Mouse (Mus musculus): Measurements from ENCODE around the gene Myom3. TPM values are rescaled to one million over a fixed set of nuclear protein-coding genes. Genes with fewer than 3 reads are reported as not detected.

Gene Myom3
- polyA plus RNA-seq, 1 experiment from 2014 or later, result 0.45 TPM

- Histone ChIP-seq H3K9me3 (replicated peaks; ENCODE audit: control insufficient read depth, low read length, poor library complexity, severe bottlenecking) (no peaks in the 10 kb centered on the region), H3K9ac (ENCODE audit: low read depth, low read length) (no peak overlapping the region), H3K27me3 (ENCODE audit: control insufficient read depth, insufficient read depth, low read depth, low read length) (no peaks in the 10 kb centered on the region), H3K36me3 (ENCODE audit: control insufficient read depth, insufficient read depth, low read length) (no peaks in the 10 kb centered on the region), H3K4me1 (ENCODE audit: control insufficient read depth, insufficient read depth, low read length) (no peaks in the 10 kb centered on the region), H3K27ac (ENCODE audit: low read length) (no peak overlapping the region), H3K4me3 (ENCODE audit: low read depth, low read length) (no peak overlapping the region), H3K4me2 (ENCODE audit: low read length) (no peak overlapping the region)
- 90% methylated on average over 7 of the region's 7 CpGs for WGBS
- no peak for ATAC-seq
Observed at GRCm38 (mm10) chr4:135752106-135752778, 7.3 kb upstream of the Myom3 start.

GRCm38 (mm10) chr4:135752779-135753164 is 6.7 kb upstream of the Myom3 start:
- H3K27me3 ChIP-seq (ENCODE audit: control insufficient read depth, insufficient read depth, low read depth, low read length), result no peaks in the 10 kb centered on the region
- ATAC-seq, result no peak
- H3K27ac ChIP-seq (ENCODE audit: low read length), result no peak overlapping the region
- H3K4me3 ChIP-seq (ENCODE audit: low read depth, low read length), result no peak overlapping the region
- H3K4me1 ChIP-seq (ENCODE audit: control insufficient read depth, insufficient read depth, low read length), result no peaks in the 10 kb centered on the region
- no peaks in the 10 kb centered on the region for H3K36me3 ChIP-seq (ENCODE audit: control insufficient read depth, insufficient read depth, low read length)
- WGBS, result 91% methylated on average over 8 of the region's 8 CpGs
- no peaks in the 10 kb centered on the region for H3K9me3 ChIP-seq (replicated peaks; ENCODE audit: control insufficient read depth, low read length, poor library complexity, severe bottlenecking)
- H3K9ac ChIP-seq (ENCODE audit: low read depth, low read length), result no peak overlapping the region
- no peak overlapping the region for H3K4me2 ChIP-seq (ENCODE audit: low read length)

- WGBS, result 37% methylated on average over 4 of the region's 4 CpGs
Observed at GRCm38 (mm10) chr4:135758331-135758730, 1.2 kb upstream of the Myom3 start.

GRCm38 (mm10) chr4:135758825-135759224 is 690 bp upstream of the Myom3 start:
- Histone ChIP-seq H3K4me2 (ENCODE audit: low read length) (no peak overlapping the region), H3K36me3 (ENCODE audit: control insufficient read depth, insufficient read depth, low read length) (no peaks in the 10 kb centered on the region), H3K9me3 (replicated peaks; ENCODE audit: control insufficient read depth, low read length, poor library complexity, severe bottlenecking) (no peaks in the 10 kb centered on the region), H3K4me1 (ENCODE audit: control insufficient read depth, insufficient read depth, low read length) (peaks cover 4% of the 10 kb centered on the region; the same call in 1 of the 2 replicates), H3K4me3 (ENCODE audit: low read depth, low read length) (no peak overlapping the region), H3K9ac (ENCODE audit: low read depth, low read length) (no peak overlapping the region), H3K27ac (ENCODE audit: low read length) (no peak overlapping the region), H3K27me3 (ENCODE audit: control insufficient read depth, insufficient read depth, low read depth, low read length) (no peaks in the 10 kb centered on the region)
- WGBS, result 33% methylated on average over 6 of the region's 6 CpGs
- no peak for ATAC-seq

More at GRCm38 (mm10) chr4:135758331-135758730, 1.2 kb upstream of the Myom3 start:
- H3K9ac ChIP-seq (ENCODE audit: low read depth, low read length), result no peak overlapping the region
- H3K27ac ChIP-seq (ENCODE audit: low read length), result no peak overlapping the region
- H3K4me2 ChIP-seq (ENCODE audit: low read length), result no peak overlapping the region
- H3K27me3 ChIP-seq (ENCODE audit: control insufficient read depth, insufficient read depth, low read depth, low read length), result no peaks in the 10 kb centered on the region
- H3K36me3 ChIP-seq (ENCODE audit: control insufficient read depth, insufficient read depth, low read length), result no peaks in the 10 kb centered on the region
- no peak overlapping the region for H3K4me3 ChIP-seq (ENCODE audit: low read depth, low read length)
- no peak for ATAC-seq
- H3K4me1 ChIP-seq (ENCODE audit: control insufficient read depth, insufficient read depth, low read length), result peaks cover 4% of the 10 kb centered on the region; the same call in 1 of the 2 replicates
- H3K9me3 ChIP-seq (replicated peaks; ENCODE audit: control insufficient read depth, low read length, poor library complexity, severe bottlenecking), result no peaks in the 10 kb centered on the region

- Histone ChIP-seq H3K4me2 (ENCODE audit: low read length) (no peak overlapping the region), H3K9me3 (replicated peaks; ENCODE audit: control insufficient read depth, low read length, poor library complexity, severe bottlenecking) (no peaks in the 10 kb centered on the region), H3K4me1 (ENCODE audit: control insufficient read depth, insufficient read depth, low read length) (peaks cover 4% of the 10 kb centered on the region; the same call in 1 of the 2 replicates), H3K27me3 (ENCODE audit: control insufficient read depth, insufficient read depth, low read depth, low read length) (no peaks in the 10 kb centered on the region), H3K9ac (ENCODE audit: low read depth, low read length) (no peak overlapping the region), H3K4me3 (ENCODE audit: low read depth, low read length) (no peak overlapping the region), H3K36me3 (ENCODE audit: control insufficient read depth, insufficient read depth, low read length) (no peaks in the 10 kb centered on the region), H3K27ac (ENCODE audit: low read length) (no peak overlapping the region)
- ATAC-seq, result no peak
- 76% methylated on average over 8 of the region's 8 CpGs for WGBS
Observed at GRCm38 (mm10) chr4:135761048-135761447, 1.5 kb downstream of the Myom3 start.

GRCm38 (mm10) chr4:135761569-135761968 is 2.1 kb downstream of the Myom3 start:
- Histone ChIP-seq H3K4me2 (ENCODE audit: low read length) (no peak overlapping the region), H3K4me3 (ENCODE audit: low read depth, low read length) (no peak overlapping the region), H3K9me3 (replicated peaks; ENCODE audit: control insufficient read depth, low read length, poor library complexity, severe bottlenecking) (no peaks in the 10 kb centered on the region), H3K36me3 (ENCODE audit: control insufficient read depth, insufficient read depth, low read length) (no peaks in the 10 kb centered on the region), H3K4me1 (ENCODE audit: control insufficient read depth, insufficient read depth, low read length) (peaks cover 4% of the 10 kb centered on the region; the same call in 1 of the 2 replicates), H3K27me3 (ENCODE audit: control insufficient read depth, insufficient read depth, low read depth, low read length) (no peaks in the 10 kb centered on the region), H3K9ac (ENCODE audit: low read depth, low read length) (no peak overlapping the region), H3K27ac (ENCODE audit: low read length) (no peak overlapping the region)
- 90% methylated on average over 7 of the region's 7 CpGs for WGBS
- ATAC-seq, result no peak

- H3K9me3 ChIP-seq (replicated peaks; ENCODE audit: control insufficient read depth, low read length, poor library complexity, severe bottlenecking), result no peaks in the 10 kb centered on the region
- H3K4me3 ChIP-seq (ENCODE audit: low read depth, low read length), result peak overlapping the region; percentile 26
- H3K9ac ChIP-seq (ENCODE audit: low read depth, low read length), result no peak overlapping the region
- ATAC-seq, result peak; percentile 62; the same call in 1 of the 2 replicates
- H3K4me2 ChIP-seq (ENCODE audit: low read length), result peak overlapping the region; percentile 61
- peaks cover 4% of the 10 kb centered on the region; the same call in 1 of the 2 replicates for H3K4me1 ChIP-seq (ENCODE audit: control insufficient read depth, insufficient read depth, low read length)
- WGBS, result 9% methylated on average over 19 of the region's 19 CpGs
- no peaks in the 10 kb centered on the region for H3K36me3 ChIP-seq (ENCODE audit: control insufficient read depth, insufficient read depth, low read length)
- no peak overlapping the region for H3K27ac ChIP-seq (ENCODE audit: low read length)
- H3K27me3 ChIP-seq (ENCODE audit: control insufficient read depth, insufficient read depth, low read depth, low read length), result no peaks in the 10 kb centered on the region
Observed at GRCm38 (mm10) chr4:135762251-135762906, 2.9 kb downstream of the Myom3 start.

- no peak overlapping the region for H3K4me3 ChIP-seq (ENCODE audit: low read depth, low read length)
- no peaks in the 10 kb centered on the region for H3K36me3 ChIP-seq (ENCODE audit: control insufficient read depth, insufficient read depth, low read length)
- no peak for ATAC-seq
- no peak overlapping the region for H3K9ac ChIP-seq (ENCODE audit: low read depth, low read length)
- H3K4me1 ChIP-seq (ENCODE audit: control insufficient read depth, insufficient read depth, low read length), result peaks cover 4% of the 10 kb centered on the region; the same call in 1 of the 2 replicates
- no peak overlapping the region for H3K27ac ChIP-seq (ENCODE audit: low read length)
- no peaks in the 10 kb centered on the region for H3K27me3 ChIP-seq (ENCODE audit: control insufficient read depth, insufficient read depth, low read depth, low read length)
- WGBS, result 89% methylated on average over 13 of the region's 13 CpGs
- H3K4me2 ChIP-seq (ENCODE audit: low read length), result no peak overlapping the region
- H3K9me3 ChIP-seq (replicated peaks; ENCODE audit: control insufficient read depth, low read length, poor library complexity, severe bottlenecking), result no peaks in the 10 kb centered on the region
Observed at GRCm38 (mm10) chr4:135764700-135765099, 5.2 kb downstream of the Myom3 start.

- ATAC-seq, result no peak
Observed at GRCm38 (mm10) chr4:135765707-135766106, 6.2 kb downstream of the Myom3 start.

More at GRCm38 (mm10) chr4:135765707-135766106, 6.2 kb downstream of the Myom3 start:
- no peak overlapping the region for H3K4me3 ChIP-seq (ENCODE audit: low read depth, low read length)
- no peaks in the 10 kb centered on the region for H3K27me3 ChIP-seq (ENCODE audit: control insufficient read depth, insufficient read depth, low read depth, low read length)
- H3K9ac ChIP-seq (ENCODE audit: low read depth, low read length), result no peak overlapping the region
- no peaks in the 10 kb centered on the region for H3K36me3 ChIP-seq (ENCODE audit: control insufficient read depth, insufficient read depth, low read length)
- peaks cover 4% of the 10 kb centered on the region; the same call in 1 of the 2 replicates for H3K4me1 ChIP-seq (ENCODE audit: control insufficient read depth, insufficient read depth, low read length)
- no peaks in the 10 kb centered on the region for H3K9me3 ChIP-seq (replicated peaks; ENCODE audit: control insufficient read depth, low read length, poor library complexity, severe bottlenecking)
- no peak overlapping the region for H3K4me2 ChIP-seq (ENCODE audit: low read length)
- no peak overlapping the region for H3K27ac ChIP-seq (ENCODE audit: low read length)
- WGBS, result 85% methylated on average over 8 of the region's 8 CpGs

Data from midbrain, embryonic 16.5 days (tissue).